Comparison of ENCODE assay signal across 7 mouse cellular contexts in genomic region chr11:97799994-97800690, GRCm38 (mm10). TPM values are rescaled to one million over a fixed set of nuclear protein-coding genes. Genes with fewer than 3 reads are reported as not detected.
DNase-seq lines count a peak whose midpoint lies in the region; ATAC-seq and TF ChIP-seq lines count a peak whose summit lies in the region.

No protein-coding gene starts in this region.

- no peak for TF ChIP-seq POLR2A in ES-Bruce4 (IDR thresholded peaks at IDR 0.05; ENCODE audit: insufficient read depth, low read length)
- peak; percentile 75 for TF ChIP-seq POLR2A in small intestine, adult 2 months (IDR thresholded peaks at IDR 0.05; ENCODE audit: low read depth, low read length)

- H3K27ac ChIP-seq in ES-Bruce4 (ENCODE audit: insufficient read depth, low read length): peak overlapping the region; percentile 92
- peak overlapping the region; percentile 98 for H3K27ac ChIP-seq in embryonic facial prominence, embryonic 15.5 days (replicated peaks)
- H3K27ac ChIP-seq in heart, embryonic 16.5 days (ENCODE audit: low read length): peak overlapping the region; percentile 97
- peak overlapping the region; percentile 99 for H3K27ac ChIP-seq in small intestine, adult 2 months (ENCODE audit: insufficient read depth, low read depth, low read length)

- H3K9ac ChIP-seq in ES-Bruce4 (ENCODE audit: low read depth, poor library complexity, severe bottlenecking): peak overlapping the region; percentile 85
- H3K9ac ChIP-seq in embryonic facial prominence, embryonic 15.5 days: peak overlapping the region; percentile 87
- H3K9ac ChIP-seq in heart, embryonic 16.5 days (ENCODE audit: low read length): peak overlapping the region; percentile 94

- H3K4me1 ChIP-seq in ES-Bruce4 (ENCODE audit: control insufficient read depth, insufficient read depth, low read length): peaks cover 4% of the 10 kb centered on the region
- peaks cover 50% of the 10 kb centered on the region for H3K4me1 ChIP-seq in embryonic facial prominence, embryonic 15.5 days
- H3K4me1 ChIP-seq in heart, embryonic 16.5 days (ENCODE audit: control insufficient read depth, insufficient read depth, low read length): peaks cover 42% of the 10 kb centered on the region
- peaks cover 29% of the 10 kb centered on the region for H3K4me1 ChIP-seq in small intestine, adult 2 months (ENCODE audit: control insufficient read depth, insufficient read depth, insufficient read length, low read length)

- H3K36me3 ChIP-seq in ES-Bruce4 (ENCODE audit: control insufficient read depth, insufficient read depth, low read length, poor library complexity, severe bottlenecking): no peaks in the 10 kb centered on the region
- H3K36me3 ChIP-seq in embryonic facial prominence, embryonic 15.5 days: no peaks in the 10 kb centered on the region
- H3K36me3 ChIP-seq in heart, embryonic 16.5 days (ENCODE audit: control insufficient read depth, insufficient read depth): no peaks in the 10 kb centered on the region
- peaks cover 5% of the 10 kb centered on the region; the same call in 1 of the 2 replicates for H3K36me3 ChIP-seq in small intestine, adult 2 months (ENCODE audit: control insufficient read depth, insufficient read depth, low read length)

- 0% methylated on average over 29 of the region's 43 CpGs for WGBS in embryonic facial prominence, embryonic 15.5 days
- 0% methylated on average over 30 of the region's 43 CpGs for WGBS in heart, embryonic 16.5 days
- 1% methylated on average over 32 of the region's 43 CpGs for WGBS in small intestine, adult 2 months

- peak overlapping the region; percentile 64 for H3K4me2 ChIP-seq in embryonic facial prominence, embryonic 15.5 days (replicated peaks)
- H3K4me2 ChIP-seq in heart, embryonic 16.5 days (ENCODE audit: low read depth, low read length): peak overlapping the region; percentile 94

- TF ChIP-seq EP300 in ES-Bruce4 (IDR thresholded peaks at IDR 0.05; ENCODE audit: insufficient read depth, low read depth, low read length): peak; percentile 29; the same call in 1 of the 2 replicates

- DNase-seq in adrenal gland, adult 2 months: peak; percentile 89
- peak; percentile 91 for DNase-seq in kidney, postnatal 14 days

- no peaks in the 10 kb centered on the region for H3K27me3 ChIP-seq in ES-Bruce4 (ENCODE audit: control insufficient read depth, insufficient read depth, low read length, poor library complexity, severe bottlenecking)
- H3K27me3 ChIP-seq in embryonic facial prominence, embryonic 15.5 days: no peaks in the 10 kb centered on the region
- H3K27me3 ChIP-seq in heart, embryonic 16.5 days (ENCODE audit: control insufficient read depth, insufficient read depth, low read length): no peaks in the 10 kb centered on the region
- H3K27me3 ChIP-seq in small intestine, adult 2 months (ENCODE audit: control insufficient read depth, insufficient read depth, low read length): no peaks in the 10 kb centered on the region

- ATAC-seq in embryonic facial prominence, embryonic 15.5 days (ENCODE audit: insufficient number of reproducible peaks, low FRiP score, low TSS enrichment, low read depth): peak; percentile 68
- peak; percentile 70 for ATAC-seq in heart, embryonic 16.5 days (replicated peaks; ENCODE audit: extremely low read depth, insufficient read depth, low FRiP score)
- peak; percentile 60 for ATAC-seq in megakaryocyte, adult 5-6 weeks (ENCODE audit: poor library complexity, severe bottlenecking)

- peak overlapping the region; percentile 95 for H3K4me3 ChIP-seq in ES-Bruce4 (ENCODE audit: low read depth, low read length)
- peak overlapping the region; percentile 94 for H3K4me3 ChIP-seq in embryonic facial prominence, embryonic 15.5 days (replicated peaks)
- peak overlapping the region; percentile 84 for H3K4me3 ChIP-seq in heart, embryonic 16.5 days (ENCODE audit: low read length)
- H3K4me3 ChIP-seq in small intestine, adult 2 months (ENCODE audit: low read depth, low read length): peak overlapping the region; percentile 95

- H3K9me3 ChIP-seq in ES-Bruce4 (replicated peaks; ENCODE audit: control insufficient read depth, insufficient read depth, low read length, poor library complexity, severe bottlenecking): no peaks in the 10 kb centered on the region
- H3K9me3 ChIP-seq in embryonic facial prominence, embryonic 15.5 days (replicated peaks): no peaks in the 10 kb centered on the region
- no peaks in the 10 kb centered on the region for H3K9me3 ChIP-seq in heart, embryonic 16.5 days (replicated peaks; ENCODE audit: control insufficient read depth, low read length)

- TF ChIP-seq CTCF in ES-Bruce4 (IDR thresholded peaks at IDR 0.05; ENCODE audit: low read depth, low read length): no peak
- no peak for TF ChIP-seq CTCF in small intestine, adult 2 months (IDR thresholded peaks at IDR 0.05; ENCODE audit: extremely low read depth, insufficient read length, insufficient replicate concordance, low read depth, low read length)

RNA-seq across cellular contexts. Expression of gene Lasp1, which starts 1.3 kb away (rescaled TPM):
- 228 and 231 TPM in 2 replicates for polyA plus RNA-seq in ES-Bruce4 (2011; ENCODE audit: insufficient read depth, insufficient read length, low read depth, missing spikeins)
- 100 to 1,000 TPM; 118 to 172 TPM for total RNA-seq in adrenal gland, adult 2 months (2021)
- polyA plus RNA-seq in adrenal gland, adult 2 months (2012; rRNA removed): 127 and 138 TPM in 2 replicates
- 117 and 121 TPM in 2 replicates for polyA plus RNA-seq in embryonic facial prominence, embryonic 15.5 days (2015; fragmentation: Nextera tagmentation; extraction: Ambion mirVana)
- polyA plus RNA-seq in heart, embryonic 16.5 days (2015; fragmentation: Nextera tagmentation; extraction: Ambion mirVana): 52.9 and 59.0 TPM in 2 replicates
- total RNA-seq in megakaryocyte, adult 5-6 weeks (2015): 121 and 128 TPM in 2 replicates
- 315 and 351 TPM in 2 replicates for total RNA-seq in megakaryocyte, adult 5-6 weeks (2017)
- polyA plus RNA-seq in small intestine, adult 2 months (2012; rRNA removed): 165 and 397 TPM in 2 replicates

RNA-seq across cellular contexts. Expression of gene Rpl23, which starts 17.9 kb away (rescaled TPM):
- polyA plus RNA-seq in ES-Bruce4 (2011; ENCODE audit: insufficient read depth, insufficient read length, low read depth, missing spikeins): 777 and 842 TPM in 2 replicates
- 100 to 1,000 TPM; 700 to 846 TPM for total RNA-seq in adrenal gland, adult 2 months (2021)
- polyA plus RNA-seq in adrenal gland, adult 2 months (2012; rRNA removed): 13.7 and 14.2 TPM in 2 replicates
- polyA plus RNA-seq in embryonic facial prominence, embryonic 15.5 days (2015; fragmentation: Nextera tagmentation; extraction: Ambion mirVana): 567 and 575 TPM in 2 replicates
- 299 and 310 TPM in 2 replicates for polyA plus RNA-seq in heart, embryonic 16.5 days (2015; fragmentation: Nextera tagmentation; extraction: Ambion mirVana)
- total RNA-seq in megakaryocyte, adult 5-6 weeks (2015): 1,123 and 1,179 TPM in 2 replicates
- 895 and 904 TPM in 2 replicates for total RNA-seq in megakaryocyte, adult 5-6 weeks (2017)
- 10.2 and 22.0 TPM in 2 replicates for polyA plus RNA-seq in small intestine, adult 2 months (2012; rRNA removed)

RNA-seq across cellular contexts. Expression of gene 1700001P01Rik, which starts 24.4 kb away (rescaled TPM):
- polyA plus RNA-seq in ES-Bruce4 (2011; ENCODE audit: insufficient read depth, insufficient read length, low read depth, missing spikeins): 0.99 TPM in 1 of 2 replicates, not detected in the other
- total RNA-seq in adrenal gland, adult 2 months (2021): under 1 TPM in 1 of 2 experiments, not detected in 1; 0.49 TPM
- polyA plus RNA-seq in adrenal gland, adult 2 months (2012; rRNA removed): not detected in 2 replicates
- polyA plus RNA-seq in embryonic facial prominence, embryonic 15.5 days (2015; fragmentation: Nextera tagmentation; extraction: Ambion mirVana): 0.95 TPM in 1 of 2 replicates, not detected in the other
- polyA plus RNA-seq in heart, embryonic 16.5 days (2015; fragmentation: Nextera tagmentation; extraction: Ambion mirVana): 0.25 and 0.41 TPM in 2 replicates
- not detected in 2 replicates for total RNA-seq in megakaryocyte, adult 5-6 weeks (2015)
- not detected in 2 replicates for total RNA-seq in megakaryocyte, adult 5-6 weeks (2017)
- polyA plus RNA-seq in small intestine, adult 2 months (2012; rRNA removed): not detected in 2 replicates

RNA-seq across cellular contexts. Expression of gene Cwc25, which starts 33.8 kb away (rescaled TPM):
- polyA plus RNA-seq in ES-Bruce4 (2011; ENCODE audit: insufficient read depth, insufficient read length, low read depth, missing spikeins): 14.5 and 16.9 TPM in 2 replicates
- 10 to 100 TPM; 17.5 to 28.9 TPM for total RNA-seq in adrenal gland, adult 2 months (2021)
- polyA plus RNA-seq in adrenal gland, adult 2 months (2012; rRNA removed): 5.1 and 6.5 TPM in 2 replicates
- 18.0 and 20.7 TPM in 2 replicates for polyA plus RNA-seq in embryonic facial prominence, embryonic 15.5 days (2015; fragmentation: Nextera tagmentation; extraction: Ambion mirVana)
- polyA plus RNA-seq in heart, embryonic 16.5 days (2015; fragmentation: Nextera tagmentation; extraction: Ambion mirVana): 10.7 and 12.5 TPM in 2 replicates
- 11.1 and 11.8 TPM in 2 replicates for total RNA-seq in megakaryocyte, adult 5-6 weeks (2015)
- total RNA-seq in megakaryocyte, adult 5-6 weeks (2017): 21.0 and 22.4 TPM in 2 replicates
- 1.7 and 3.7 TPM in 2 replicates for polyA plus RNA-seq in small intestine, adult 2 months (2012; rRNA removed)

RNA-seq across cellular contexts. Expression of gene B230217C12Rik, which starts 40.4 kb away (rescaled TPM):
- polyA plus RNA-seq in ES-Bruce4 (2011; ENCODE audit: insufficient read depth, insufficient read length, low read depth, missing spikeins): 2.8 and 3.4 TPM in 2 replicates
- 1 to 10 TPM; 2.9 to 4.6 TPM for total RNA-seq in adrenal gland, adult 2 months (2021)
- polyA plus RNA-seq in adrenal gland, adult 2 months (2012; rRNA removed): 1.8 and 2.5 TPM in 2 replicates
- polyA plus RNA-seq in embryonic facial prominence, embryonic 15.5 days (2015; fragmentation: Nextera tagmentation; extraction: Ambion mirVana): 6.8 and 7.4 TPM in 2 replicates
- polyA plus RNA-seq in heart, embryonic 16.5 days (2015; fragmentation: Nextera tagmentation; extraction: Ambion mirVana): 2.5 and 3.2 TPM in 2 replicates
- 2.3 and 2.5 TPM in 2 replicates for total RNA-seq in megakaryocyte, adult 5-6 weeks (2015)
- 0.33 and 0.45 TPM in 2 replicates for total RNA-seq in megakaryocyte, adult 5-6 weeks (2017)
- polyA plus RNA-seq in small intestine, adult 2 months (2012; rRNA removed): 0.43 and 0.44 TPM in 2 replicates

Comparison
In these comparisons a context has a peak if more than half of its experiments do, and no peak if none do; other contexts are left out.
1. Peak in every context shown above with its lines: DNase-seq, ATAC-seq, H3K4me3 ChIP-seq and H3K27ac ChIP-seq.
2. RNA of gene Rpl23, which starts 17.9 kb away (polyA plus RNA-seq): 777 to 842 TPM in ES-Bruce4, 567 to 575 TPM in embryonic facial prominence, embryonic 15.5 days and 299 to 310 TPM in heart, embryonic 16.5 days; 10.2 to 22.0 TPM in small intestine, adult 2 months and 13.7 to 14.2 TPM in adrenal gland, adult 2 months; every median in the first group is over 10 times any median in the second.